Mouse (Mus musculus) thymus, adult 2 months (tissue): ENCODE results near the gene Stk38l.

Source experiments
- CTCF ChIP-seq: fragments of 200-500 bp; IDR thresholded peaks from 2 replicates; pipeline ENCODE4 v1.5.1; 2012; ENCODE audit warnings: mild to moderate bottlenecking, control low read depth, low read length, moderate library complexity, borderline replicate concordance; ENCODE audit not compliant: control insufficient read depth, poor library complexity, insufficient read depth; ENCODE audit errors: extremely low read depth
- POLR2A ChIP-seq: fragments of 200-500 bp; IDR thresholded peaks from 2 replicates; pipeline ENCODE4 v1.6.1; 2012; ENCODE audit warnings: mild to moderate bottlenecking, low read length, control low read depth, moderate library complexity; ENCODE audit not compliant: control insufficient read depth, poor library complexity, insufficient read depth; ENCODE audit errors: extremely low read depth

- TF ChIP-seq CTCF (no peak), POLR2A (no peak)
Measured at GRCm38 (mm10) chr6:146809991-146810390, 85.2 kb downstream of the Stk38l start.
